Mouse (Mus musculus): ENCODE results near the gene Gramd4.
"Not testable (repeated sequence)": the region's sequence is repeated elsewhere in the genome, so short reads cannot be mapped to it uniquely, and the experiment has no call there.

The Gramd4 gene

DNA sequence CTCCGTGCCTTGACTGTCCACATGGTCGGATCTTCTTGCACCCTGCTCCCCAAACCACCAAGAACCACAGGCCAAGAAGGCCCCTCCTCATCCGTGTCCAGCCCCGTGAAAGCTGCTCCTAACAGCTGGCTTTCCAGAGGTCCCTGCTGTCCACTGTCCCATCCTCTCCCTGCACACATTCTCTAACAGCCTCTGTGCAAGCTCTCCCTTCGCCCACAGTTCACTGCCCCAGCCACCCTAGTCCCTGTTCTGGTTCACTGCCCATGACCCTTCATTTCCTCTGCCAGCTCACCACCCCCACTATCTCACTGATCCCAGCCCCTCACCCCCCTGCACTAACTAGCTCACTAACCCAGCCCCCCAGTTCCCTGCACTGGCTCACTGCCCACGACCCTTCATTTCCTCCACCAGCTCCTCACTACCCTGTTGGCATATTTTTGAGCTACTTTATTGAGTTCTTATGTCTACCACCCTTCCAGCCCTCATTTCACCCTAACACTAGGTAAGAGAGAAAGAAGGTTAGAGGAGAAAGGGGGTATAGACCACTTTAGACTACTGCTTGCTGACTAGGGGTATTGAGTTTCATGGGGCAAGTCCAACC is 5.5 kb upstream of the Gramd4 start:
- no peak for DNase-seq

DNA sequence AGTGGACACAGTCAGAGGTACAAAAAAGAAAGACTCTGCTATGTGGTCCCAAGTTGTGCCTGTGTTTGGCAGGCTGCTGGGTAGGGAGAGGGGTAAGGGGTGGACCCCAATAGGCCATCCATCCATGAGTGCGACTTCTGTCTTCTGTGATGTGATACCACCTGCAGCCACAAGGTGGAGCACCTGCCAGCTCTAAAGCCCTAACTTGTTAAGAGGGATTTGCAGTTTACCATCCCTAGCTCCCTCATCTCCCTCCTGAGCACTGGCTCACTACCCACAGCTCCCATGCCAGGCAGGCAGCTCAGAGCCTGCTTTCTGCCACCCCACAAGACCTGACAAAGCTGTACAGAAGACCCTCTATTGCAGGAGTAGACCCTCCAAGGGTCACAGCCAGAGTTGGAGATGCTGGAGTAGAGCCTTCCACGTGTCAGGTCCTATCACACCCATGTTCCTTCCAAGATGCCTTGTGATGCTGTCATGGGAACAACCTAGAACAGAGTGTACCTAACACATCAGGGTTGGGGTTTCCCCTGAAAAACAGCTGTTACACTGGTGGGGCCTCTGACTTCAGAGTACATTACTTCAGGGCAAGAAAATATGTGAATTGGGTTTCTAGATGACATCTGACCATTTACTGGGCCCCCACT is 3.5 kb upstream of the Gramd4 start:
- peak; percentile 89 for DNase-seq

DNA sequence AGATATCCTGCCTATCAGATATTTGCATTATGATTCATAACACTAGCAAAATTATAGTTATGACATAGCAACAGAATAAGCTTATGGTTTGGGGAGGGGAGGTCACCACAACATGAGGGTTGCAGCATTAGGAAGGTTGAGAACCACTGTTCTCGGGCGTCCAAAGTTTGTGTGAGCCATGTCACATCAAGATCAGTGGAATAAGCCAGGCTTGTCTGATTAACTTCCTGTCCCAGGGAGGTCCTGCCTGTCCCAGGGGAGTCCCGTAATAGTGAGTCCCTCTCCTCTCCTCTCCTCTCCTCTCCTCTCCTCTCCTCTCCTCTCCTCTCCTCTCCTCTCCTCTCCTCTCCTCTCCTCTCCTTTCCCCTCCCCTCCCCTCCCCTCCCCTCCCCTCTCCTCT is 2.6 kb upstream of the Gramd4 start:
- not testable (repeated sequence) for DNase-seq

DNA sequence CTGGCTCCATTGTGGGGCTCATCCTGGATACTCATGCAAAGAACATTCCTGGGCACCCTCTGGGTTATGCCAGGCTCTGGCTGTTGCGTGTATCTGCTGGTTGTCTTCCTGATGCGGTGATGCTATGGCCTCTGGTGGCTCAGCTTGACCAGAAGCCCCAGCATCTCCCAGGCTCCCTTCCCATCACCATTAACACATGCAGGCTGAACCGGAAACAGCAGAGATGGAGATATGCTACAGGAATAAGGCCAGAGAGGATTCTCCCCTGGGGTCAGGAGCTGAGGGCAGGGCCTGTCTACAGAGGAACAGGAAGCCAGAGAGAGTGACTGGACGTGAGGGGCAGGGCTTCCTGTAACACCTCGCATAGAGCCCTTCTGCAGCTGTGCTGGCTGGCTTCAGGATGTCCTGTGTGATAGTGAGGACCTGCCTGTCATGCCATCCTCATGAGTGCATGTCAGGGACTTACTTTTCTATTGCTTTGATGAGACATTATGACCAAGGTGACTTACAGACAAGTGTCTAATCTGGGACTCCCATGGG is 1.2 kb upstream of the Gramd4 start:
- DNase-seq = no peak

DNA sequence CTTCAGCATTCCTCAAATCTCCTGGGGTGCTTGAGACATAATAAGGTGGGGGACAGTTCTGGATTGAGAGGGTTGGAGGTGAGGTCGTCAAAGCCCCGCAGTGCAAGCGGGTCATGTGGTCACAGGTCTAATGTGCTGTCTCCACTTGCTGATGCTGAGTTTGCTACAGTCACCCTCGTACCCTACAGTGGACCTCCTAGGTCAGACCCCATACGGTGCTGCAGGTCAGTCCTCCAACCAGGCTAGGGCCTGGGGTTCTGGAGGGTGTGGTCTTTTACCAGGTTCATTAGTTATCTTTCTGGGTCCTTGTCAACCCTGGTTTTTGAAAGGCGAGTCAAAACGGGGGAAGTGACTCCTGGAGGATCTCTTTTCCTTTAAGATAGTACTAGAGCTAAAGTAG is 413 bp downstream of the Gramd4 start:
- no peak for DNase-seq

DNA sequence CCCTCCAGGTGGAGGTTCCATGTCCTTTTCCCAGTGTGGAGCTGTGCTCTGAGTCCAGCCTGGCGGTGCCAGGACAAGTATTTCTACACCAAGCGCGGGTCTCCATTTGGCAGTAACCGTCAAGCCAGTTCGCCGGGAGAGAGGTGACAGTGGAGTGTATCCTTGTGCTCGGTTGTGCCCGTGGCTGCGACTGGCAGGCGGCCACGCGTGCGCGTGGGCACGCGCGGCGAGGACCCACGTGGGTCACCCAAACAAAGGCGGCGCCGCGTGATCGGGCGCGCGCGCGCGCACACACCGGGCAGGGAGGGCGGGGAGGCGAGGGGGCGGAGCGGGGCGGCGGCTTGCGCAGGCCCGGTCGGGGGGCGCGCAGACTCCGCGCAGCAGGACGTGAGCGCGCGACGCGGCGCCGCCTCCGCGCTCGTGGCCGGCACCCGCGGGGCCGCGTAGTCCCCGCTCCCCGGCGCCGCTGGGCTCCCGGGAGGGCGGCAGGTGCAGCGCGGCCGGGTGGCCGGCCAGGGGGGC is 960 bp downstream of the Gramd4 start:
- peak; percentile 90 for DNase-seq

DNA sequence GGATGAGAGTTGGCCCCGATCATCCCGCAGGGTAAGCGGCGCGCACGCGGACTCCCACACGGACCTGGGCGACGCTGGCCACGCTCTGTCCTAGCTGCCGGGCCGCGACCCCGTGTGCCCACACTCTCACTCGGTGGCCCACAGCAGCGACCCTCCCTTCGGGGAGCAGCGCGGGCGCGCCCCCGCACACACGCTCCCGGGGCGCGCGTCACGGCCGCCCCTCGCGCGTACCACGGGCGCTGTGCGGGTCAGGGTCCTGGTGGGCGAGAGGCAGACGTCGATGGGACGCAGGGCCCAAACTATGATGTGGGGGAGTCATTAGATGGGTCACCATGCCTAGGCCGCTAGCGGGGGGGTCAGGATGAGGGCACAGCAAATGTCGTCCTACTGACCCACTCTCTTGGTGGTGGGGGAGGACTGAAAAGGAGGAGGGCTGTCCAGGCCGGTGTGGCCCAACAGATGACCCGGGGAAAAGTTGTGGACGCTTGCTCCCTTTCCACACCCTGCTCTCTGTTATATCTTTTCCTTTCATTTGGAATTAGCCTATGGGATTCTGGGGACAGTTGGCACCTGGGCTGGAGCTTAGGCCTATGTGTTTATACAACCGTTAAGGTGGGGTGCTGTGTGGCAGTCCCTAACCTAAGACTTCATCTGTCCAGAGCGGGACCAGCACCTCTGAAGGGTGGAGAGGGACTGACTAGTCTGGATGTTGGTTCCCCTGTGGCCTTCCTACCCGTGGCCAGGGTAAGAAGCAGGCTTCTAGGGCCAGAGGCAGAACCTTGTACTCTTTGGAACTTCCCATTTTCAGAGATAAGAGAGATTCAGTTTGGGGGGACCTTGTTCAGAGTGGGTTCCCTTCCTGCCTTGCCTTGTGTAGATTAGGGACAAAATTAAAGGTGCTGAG is 1.7 kb downstream of the Gramd4 start:
- no peak for DNase-seq

DNA sequence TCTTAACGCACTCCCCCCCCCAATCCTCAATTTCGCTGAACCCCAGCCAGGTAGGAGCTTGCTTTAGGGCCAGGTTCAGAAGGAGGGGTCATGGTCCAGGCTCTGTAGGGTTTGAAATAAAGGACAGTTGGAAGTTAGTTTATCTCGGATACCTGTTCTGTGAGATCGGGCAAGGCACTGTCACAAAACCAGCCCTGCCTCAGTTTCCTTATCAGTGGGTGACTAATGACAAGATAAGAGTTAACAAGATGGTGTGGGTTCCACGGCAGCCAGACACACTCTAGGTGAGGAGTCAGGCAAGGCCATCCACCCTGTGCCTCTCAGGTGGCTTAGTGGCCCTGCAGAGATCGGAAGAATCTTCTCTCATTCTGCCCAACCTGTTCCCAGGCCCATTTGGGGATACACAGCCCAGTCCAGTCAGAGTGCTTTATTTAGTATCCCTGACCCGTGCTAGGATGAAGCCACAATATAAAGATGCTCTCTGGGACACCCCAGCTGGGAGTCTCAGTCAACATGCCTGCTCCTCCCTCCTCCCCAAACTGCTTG is 2.4 kb downstream of the Gramd4 start:
- DNase-seq = no peak

DNA sequence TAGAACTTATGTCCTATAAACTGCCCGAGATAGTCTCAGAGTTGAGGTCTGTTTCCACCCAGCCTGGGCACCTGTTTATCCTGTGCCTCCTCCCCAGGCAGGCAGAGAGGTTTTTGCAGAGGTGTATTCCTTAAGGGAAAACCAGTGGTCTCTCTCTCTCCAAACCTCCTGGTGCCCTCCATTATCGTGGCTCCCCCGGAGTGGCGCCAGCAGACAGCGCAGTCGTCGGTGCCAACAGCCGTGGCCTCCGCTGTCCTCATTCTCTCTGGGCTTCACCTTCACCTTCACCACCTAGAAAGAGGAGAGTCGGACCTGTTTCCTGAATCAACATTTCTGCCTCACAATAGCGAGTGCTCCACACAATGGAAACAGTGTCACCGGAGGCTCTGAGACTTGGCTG is 3.1 kb downstream of the Gramd4 start:
- DNase-seq = no peak

DNA sequence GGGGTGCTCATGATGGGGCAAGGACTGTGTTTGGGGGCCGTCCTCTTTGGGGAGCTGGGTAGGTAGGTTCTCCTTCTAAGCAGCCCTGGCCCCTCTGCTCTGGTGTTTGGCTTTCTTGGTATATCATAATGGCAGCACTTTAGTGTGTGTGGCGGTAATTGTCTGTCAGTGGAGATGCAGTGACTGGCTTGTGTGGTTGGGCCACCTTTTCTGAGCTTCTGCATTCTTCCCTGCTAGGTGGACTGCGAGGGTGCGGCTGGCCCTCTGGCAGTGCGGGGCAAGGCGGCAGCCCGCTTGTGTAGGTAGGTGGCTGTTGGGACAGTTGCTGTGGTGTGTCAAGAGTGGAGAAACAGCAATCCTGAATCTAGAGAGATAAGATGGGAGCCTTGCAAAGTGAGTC is 3.7 kb downstream of the Gramd4 start:
- DNase-seq = no peak

DNA sequence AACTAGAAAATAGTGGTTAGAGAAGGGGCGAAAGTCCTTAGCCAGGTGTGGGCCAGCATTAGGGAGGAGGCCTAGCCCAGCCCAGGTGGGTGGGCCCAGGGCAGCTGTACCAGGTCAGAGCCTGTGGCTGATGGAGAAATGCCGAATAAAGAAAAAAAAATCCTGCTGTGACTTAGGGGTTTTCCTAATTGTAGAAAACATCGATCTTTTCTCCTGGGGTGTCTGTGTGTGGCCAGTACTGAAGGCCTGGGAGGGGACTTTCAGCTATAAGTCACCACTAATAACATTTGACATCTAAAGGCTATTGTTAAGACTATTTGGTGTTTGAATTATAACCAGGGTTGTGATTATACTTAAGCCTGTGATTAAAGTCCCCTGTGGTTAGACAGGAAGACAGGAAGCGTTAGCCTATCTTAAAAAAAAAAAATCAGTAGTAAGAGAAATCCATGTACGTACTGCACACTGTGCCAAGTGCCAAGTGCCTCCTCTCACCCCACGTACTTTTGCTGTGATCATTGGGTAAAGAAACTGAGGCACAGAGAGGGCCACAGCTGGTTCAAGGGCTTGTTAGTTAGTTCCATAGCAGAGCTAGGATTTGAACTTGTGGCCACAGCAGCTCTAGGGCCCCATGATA is 4.5 kb downstream of the Gramd4 start:
- DNase-seq = no peak

DNA sequence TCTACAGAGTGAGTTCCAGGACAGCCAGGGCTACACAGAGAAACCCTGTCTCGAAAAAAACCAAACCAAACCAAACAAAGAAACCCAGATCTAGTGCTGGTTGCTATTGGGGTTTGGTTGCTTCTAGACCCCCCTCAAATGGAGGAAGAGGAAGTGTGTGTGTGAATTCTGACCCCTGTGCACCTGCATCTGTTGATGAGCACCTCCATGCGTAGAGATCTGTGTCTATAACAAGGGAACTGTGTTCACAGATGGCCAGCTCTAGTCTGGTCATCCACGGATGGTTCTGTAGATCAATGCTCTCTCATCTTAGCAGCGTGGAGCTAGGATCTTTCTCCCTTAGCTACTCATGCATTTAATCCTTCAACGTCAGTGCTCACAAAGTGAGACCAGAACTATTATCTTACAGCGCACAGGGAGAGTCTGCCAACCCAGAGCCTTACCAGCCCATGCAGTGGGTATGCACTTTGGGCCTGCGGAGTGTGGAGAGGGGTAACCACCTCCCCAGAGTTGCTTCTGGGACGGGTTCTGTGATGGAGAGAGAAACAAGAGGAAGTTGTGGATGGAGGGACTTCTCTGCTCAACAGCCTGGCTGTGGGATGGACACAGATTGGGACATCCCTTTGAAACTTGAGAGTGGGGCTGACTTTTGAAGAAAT is 6.8 kb downstream of the Gramd4 start:
- DNase-seq = no peak

DNA sequence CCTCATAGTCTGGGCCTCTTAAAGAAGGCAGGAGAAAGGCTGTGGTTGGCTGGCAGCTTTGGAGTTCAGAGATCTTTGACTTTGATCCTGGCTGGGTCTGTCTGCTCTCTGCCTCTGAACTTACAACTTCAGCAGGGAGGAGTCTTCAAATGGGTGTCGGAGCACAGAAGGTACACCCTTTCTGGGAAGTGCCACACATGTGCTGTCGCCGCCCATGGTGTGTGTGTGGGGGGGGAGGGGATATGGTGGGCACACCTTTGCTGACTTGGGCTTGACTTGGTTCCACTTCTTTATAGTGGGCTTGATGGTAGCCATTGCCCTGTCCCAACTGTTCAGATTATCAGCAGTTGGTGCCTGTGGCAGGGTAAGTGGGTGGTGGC is 7.3 kb downstream of the Gramd4 start:
- DNase-seq = no peak

DNA sequence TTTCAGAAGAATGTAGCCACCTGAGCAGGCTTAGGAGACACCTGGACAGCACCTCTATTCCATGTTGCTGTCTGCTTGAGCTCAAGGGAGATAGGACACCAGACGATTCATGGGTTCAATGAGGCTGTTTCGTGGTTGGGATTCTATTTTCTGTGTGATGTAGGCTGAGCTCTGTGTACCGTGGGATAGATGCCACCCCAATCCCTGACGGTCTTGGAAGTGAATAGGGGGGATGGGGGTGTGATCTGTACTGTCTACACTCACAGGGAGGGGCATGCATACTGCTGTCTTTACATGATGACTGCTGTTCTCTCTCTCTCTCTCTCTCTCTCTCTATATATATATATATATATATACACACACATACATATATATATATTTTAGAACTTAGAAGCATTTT is 7.9 kb downstream of the Gramd4 start:
- DNase-seq = no peak

DNA sequence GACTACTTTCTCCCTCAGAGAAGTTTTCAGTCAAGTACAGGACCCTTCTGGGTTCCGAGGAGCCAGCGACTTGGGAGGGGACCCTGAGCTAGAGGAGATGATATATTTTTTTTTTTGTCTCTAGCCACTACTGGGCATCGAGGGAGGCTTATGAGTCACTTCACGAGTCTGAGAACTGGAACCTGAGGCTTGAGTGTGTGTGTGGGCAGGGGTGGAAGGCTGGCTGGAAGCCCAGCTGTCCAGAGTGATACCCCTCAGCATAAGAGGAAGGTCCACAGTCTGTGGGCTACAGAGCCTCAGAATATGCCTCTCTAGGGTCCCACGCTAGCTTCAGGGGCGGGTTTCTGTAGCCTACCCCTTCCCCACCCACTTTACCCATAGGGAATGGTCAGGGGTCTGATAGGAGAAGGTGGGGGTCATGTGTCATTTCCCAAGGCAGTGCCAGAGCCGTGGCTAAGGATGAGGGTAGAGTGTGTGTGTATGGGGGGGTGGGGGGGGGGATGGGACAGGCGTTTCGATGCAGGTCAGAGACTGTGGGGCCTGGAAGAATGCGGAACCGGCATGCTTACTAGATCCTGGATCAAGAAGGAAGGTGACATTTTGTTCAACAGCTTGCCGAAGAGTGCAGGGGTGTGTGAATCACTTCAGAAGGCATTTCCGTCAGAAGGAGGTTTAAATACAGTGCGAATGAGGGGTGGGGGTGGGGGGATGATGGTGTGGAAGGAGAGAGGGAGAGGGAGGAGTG is 9.5 kb downstream of the Gramd4 start:
- DNase-seq = no peak

DNA sequence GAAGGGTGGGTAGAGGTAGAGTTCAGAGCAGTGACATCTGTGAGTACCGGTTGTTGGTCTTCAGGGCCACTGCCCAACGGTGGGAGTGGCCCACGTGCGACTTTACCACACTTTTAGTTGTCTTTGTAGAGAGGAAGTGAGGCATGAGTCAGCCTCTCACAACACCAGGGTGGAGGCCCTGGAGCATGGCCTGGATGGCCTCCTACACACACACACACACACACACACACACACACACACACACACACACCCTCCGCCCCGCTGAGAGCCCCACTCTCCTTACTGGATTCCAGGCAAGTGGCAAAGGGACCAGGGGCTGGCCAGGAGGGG is 10.1 kb downstream of the Gramd4 start:
- peak; percentile 83 for DNase-seq

DNA sequence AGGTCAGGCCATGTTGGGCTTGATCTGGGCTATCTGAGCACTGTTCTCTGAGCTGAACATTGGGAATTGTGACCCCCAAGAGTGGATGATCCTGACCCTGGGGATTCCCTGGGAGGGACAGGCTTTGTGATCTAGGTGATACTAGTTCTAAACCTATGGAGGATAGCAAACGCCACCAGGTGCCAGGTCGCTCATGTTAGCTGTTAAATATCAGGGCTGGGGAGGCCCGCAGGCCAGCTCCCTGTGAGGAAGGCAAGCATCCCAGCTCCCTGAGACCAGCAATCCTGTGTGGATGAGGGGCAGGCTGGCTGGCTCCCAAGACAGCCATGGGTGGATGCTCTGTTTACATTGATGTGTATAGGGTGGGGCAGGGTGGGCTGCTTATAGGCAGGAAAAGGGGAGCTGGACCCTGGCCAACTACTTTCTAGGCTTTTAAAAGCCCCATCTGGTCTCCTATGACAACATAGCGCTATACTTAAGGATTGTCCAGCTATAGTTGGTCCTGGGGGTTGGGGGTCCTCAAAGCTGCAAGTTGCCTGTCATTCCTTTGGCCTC is 10.5 kb downstream of the Gramd4 start:
- no peak for DNase-seq

DNA sequence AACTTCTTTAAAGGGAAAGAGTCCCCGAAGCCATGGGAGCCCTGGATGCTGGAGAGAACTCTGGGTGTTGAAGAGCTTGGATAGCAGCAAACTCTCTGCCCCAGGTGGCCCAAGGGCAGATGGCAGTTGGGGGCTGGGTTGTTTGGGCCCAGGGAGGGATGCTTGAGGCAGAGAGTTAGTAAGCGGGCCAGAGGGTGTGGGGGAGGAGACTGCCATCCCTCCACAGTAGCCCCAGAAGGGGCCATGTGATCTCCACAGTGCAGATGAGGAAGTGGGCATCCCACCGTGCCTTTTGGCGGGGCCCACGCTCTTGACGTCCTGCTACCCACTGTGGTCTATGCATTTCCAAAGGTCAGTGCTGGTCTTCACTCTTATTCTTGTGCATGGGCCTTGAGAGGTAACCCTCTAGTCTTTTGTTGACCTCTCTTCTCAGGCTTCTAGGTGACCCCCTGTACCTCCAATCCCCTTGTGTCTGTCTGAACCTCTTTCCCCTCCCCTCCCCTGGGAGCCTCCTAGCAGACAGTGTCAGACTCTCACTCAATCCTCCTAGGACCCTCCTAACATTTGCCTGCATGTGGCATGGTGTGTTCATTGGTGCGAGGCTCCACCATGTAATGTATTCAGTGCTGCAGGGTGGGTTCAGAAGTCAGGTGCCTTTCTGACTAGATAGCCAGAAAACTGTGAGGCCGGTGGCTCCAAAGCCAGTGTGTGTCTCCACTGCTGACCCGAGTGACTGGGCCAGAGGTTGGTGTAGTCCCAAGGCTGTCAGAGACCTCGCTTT is 11.7 kb downstream of the Gramd4 start:
- DNase-seq = peak; percentile 69

DNA sequence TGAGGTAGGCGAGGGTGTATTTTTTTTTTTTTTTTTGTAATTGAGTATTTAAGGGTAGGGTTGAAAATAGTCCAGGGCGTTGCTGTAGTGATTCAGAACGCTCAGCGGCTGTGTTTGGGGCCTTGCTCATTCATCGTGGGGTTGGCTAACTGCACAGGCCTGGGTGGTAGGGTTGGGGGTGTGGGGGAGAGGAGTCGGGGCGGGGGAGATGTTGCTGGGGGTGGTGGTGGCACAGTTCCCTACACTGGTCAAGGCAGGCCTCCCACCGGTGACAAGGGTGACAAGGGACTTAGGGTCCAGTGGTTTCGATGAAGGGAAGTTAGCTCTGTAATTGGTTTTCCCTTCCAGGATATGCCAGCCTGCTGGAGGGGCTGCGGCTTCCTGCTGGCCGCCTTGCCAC is 12.9 kb downstream of the Gramd4 start:
- DNase-seq = no peak

DNA sequence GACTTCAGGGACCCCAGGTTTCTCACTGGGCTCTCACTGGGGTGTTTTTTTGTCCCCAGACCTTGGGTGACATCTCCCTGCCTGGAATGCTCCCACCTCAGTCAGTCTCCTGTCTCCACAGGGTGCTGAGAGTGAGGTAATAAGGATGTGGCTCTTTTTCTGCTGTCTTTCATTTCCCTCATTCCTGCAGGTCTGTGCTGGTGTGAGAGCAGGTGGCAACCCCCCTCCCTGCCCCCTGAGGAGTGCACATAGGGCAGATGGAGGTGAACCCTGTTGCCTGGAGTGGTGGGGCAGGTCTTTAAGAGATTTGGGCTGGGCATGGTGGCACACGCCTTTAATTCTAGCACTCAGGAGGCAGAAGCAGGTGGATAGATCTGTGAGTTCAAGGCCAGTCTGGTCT is 13.7 kb downstream of the Gramd4 start:
- no peak for DNase-seq
